Mouse (Mus musculus) MN1 (cell line): ENCODE data around the gene Bcl2l14.

Experiments used
- DNase-seq: peaks from one replicate; pipeline ENCODE4 v3.0.0-alpha.2; 2016; ENCODE audit warnings: low spot score

Bcl2l14 gene

GRCm38 (mm10) chr6:134396018-134396417 lies at the start of gene Bcl2l14:
Bcl2l14 (plus strand) TSS chr6:134396318.
- no peak for DNase-seq

DNA sequence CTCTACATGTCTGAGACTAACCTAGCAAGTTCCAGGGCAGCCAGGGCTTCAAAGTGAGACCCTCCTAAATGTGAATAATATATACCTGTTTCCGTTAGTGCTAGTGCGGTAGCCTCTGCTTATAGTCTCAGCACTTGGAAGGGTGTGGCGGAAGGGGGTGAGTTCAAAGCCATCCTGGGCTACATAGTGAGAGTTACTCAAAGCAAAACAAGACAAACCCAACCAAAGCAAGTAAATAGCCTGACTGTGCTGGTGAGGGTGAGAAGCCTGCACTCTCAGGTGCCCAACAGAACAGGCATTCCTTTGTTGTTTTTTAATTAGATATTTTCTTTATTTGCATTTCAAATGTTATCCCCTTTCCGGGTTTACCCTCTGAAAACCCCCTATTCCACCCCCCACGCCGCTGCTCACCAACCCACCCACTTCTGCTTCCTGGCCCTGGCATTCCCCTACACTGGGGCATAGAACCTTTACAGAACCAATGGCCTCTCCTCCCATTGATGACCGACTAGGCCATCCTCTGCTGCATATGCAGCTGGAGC lies 47.5 kb upstream of the Bcl2l14 start:
- no peak for DNase-seq

GRCm38 (mm10) chr6:134352881-134353280 lies 43.2 kb upstream of the Bcl2l14 start:
- no peak for DNase-seq

DNA sequence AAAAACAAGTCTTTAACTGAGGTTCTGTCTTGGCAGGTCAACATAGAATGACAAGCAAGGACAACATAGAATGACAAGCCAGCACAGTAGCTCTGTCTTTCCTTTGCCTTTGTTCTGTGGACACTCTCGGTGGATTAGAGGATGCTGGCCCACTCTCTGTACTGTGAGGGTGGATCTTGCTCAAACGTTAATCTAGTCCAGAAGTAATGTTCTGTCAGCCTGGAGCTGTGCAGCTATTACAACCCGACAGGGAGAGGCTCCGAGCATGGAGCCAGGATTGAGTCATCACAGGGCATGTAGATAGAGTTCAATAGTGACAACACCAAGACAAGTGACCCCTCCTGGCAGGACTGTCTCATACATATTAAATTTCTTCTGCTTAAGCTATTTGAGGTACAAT lies 42.4 kb upstream of the Bcl2l14 start:
- DNase-seq = no peak

DNA sequence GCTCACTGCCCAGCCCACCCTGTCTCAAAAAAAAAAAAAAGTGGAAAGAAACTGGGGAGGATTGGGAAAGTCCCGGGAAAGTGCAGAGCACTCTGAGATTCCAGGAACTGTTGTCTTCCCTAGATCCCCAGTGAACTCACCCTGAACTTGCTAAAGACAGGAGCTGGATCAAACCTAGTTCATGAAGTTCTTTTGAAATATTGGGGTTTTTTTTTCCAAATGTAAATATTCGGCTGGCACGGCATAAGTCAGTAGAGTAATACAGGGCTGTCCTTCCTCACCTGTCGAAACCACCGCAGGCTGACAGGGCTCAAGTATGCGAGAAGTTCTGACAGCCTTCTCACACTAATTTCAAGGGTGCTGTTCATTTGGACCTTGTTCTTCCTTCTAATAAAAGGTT lies 38.5 kb upstream of the Bcl2l14 start:
- DNase-seq = no peak

GRCm38 (mm10) chr6:134360079-134360478 lies 36.0 kb upstream of the Bcl2l14 start:
- DNase-seq = no peak

DNA sequence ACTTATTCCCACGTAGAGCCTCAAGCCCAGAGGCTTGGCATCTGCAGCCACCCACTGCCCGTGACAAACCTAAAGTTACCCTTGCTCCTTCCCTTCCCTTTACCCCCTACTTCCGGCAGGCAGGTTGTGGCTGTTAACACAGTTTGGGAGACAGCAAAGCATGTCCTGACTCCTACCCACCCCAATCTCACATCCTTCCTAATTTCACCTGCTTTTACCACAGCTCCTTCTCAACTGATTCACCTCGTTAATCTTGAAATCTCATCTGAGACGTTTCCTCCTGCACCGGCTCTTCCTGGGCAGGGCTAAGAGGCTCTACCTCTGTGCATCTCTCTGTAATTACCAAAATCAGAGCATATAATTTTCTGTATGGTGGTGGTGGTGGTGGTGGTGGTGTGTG lies 31.5 kb upstream of the Bcl2l14 start:
- no peak for DNase-seq

GRCm38 (mm10) chr6:134365952-134366351 lies 30.2 kb upstream of the Bcl2l14 start:
- DNase-seq = no peak

DNA sequence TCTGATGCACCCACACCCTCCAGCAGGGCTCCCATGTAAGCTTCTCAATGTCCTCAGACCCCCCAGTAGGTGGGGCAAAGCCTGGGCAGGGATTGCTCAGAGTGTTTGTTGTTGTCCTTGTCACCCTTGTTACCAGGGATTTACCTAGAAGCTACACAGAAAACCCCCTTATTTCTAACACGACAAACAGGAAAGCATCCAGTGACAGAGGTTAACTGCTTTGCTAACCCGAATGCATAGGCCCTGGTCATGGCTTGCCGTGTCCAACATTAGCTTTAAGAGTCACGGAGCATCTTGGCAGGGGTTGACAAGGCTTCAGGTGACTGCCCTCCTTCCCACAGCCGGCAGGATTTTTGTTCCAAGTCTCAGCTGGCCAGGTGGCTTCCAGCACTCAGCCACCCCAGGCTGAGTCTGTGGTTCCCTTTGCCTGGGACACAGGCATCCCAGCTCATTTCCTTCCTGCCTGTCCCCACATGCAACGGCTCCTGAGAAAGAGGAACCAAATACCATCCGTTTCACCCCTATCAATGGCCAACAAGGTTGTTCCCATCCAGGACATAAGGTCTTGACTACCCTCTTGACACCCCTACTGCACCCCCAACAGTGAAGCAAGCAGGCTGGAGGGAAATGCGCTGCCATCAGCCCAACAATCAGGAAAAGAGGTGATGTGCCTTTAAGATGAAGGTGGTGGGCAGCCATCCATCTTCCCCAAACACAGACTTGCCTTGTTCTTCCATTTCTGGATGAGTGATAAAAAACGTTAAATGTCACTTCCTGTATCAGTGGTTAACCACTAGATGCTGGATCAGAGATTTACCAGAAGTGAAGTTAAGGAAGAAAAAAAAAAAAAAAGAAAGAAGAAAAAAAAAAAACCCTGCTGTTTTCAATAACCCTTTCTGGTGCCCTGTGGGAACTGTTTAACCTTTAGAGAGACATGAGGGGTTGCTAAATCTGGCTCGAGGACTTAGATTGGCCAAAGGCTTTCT lies 29.5 kb upstream of the Bcl2l14 start:
- DNase-seq = no peak

GRCm38 (mm10) chr6:134367366-134368281 lies 28.5 kb upstream of the Bcl2l14 start:
- DNase-seq = no peak

GRCm38 (mm10) chr6:134372946-134373345 lies 23.2 kb upstream of the Bcl2l14 start:
- no peak for DNase-seq

- no peak for DNase-seq
Observed at GRCm38 (mm10) chr6:134377201-134377600, 18.9 kb upstream of the Bcl2l14 start.

DNA sequence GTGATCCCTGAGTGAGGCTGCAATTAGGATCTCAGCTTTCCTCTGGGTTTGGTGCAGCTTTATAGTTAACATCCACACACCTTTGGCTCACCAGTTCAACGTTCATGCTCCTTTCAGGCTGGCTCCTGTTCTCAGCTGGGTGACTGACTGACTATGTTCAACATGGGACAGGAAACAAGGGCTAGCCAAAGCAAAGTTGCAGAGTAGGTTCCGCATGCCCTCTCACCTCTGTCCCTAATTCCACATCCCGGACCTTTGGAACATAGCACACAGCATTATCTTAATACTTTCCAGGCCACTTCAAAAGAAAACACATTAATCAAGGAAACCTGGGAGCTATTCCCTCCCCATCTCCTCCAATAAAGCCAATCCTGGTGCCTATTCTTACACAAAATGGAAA lies 18.3 kb upstream of the Bcl2l14 start:
- DNase-seq = no peak

DNA sequence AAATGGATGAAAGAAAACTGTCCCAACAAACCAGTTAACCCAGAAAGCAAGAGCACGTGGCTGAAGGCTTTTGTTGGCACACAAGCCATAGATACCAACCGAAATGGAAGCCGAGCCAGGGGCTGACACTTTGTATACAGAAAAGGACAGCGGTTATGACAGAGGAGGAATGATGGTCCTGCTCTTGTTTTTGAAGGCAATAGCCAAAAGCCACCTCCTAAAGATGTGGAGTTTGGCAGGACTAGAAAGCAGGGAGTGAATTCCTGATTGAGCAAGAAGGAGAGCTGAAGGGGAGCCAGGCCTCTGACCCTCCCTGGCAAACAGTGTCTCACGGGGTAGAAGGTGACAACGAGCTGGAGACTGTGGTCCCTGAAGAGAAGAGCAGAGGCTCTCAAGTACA lies 14.7 kb upstream of the Bcl2l14 start:
- no peak for DNase-seq

DNA sequence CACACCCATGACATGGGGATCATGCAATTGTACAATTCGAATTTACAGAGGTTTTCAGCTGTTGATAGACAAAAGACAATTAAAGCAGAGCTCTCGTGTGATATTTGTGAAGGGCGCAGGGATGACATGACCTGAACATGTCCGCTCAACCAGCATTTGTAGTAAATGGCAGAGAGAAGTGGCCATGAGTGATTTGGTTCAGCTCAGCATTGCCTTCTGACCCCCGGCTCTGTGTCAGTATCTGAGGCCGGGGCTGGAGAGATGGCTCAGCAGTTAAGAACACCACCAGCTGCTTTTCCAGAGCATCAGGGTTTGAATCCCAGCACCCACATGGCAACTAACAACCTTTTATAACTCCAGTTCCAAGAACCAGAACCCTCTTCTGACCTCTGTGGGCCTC lies 10.2 kb upstream of the Bcl2l14 start:
- no peak for DNase-seq

- DNase-seq = no peak
Observed at GRCm38 (mm10) chr6:134387396-134387795, 8.7 kb upstream of the Bcl2l14 start.

DNA sequence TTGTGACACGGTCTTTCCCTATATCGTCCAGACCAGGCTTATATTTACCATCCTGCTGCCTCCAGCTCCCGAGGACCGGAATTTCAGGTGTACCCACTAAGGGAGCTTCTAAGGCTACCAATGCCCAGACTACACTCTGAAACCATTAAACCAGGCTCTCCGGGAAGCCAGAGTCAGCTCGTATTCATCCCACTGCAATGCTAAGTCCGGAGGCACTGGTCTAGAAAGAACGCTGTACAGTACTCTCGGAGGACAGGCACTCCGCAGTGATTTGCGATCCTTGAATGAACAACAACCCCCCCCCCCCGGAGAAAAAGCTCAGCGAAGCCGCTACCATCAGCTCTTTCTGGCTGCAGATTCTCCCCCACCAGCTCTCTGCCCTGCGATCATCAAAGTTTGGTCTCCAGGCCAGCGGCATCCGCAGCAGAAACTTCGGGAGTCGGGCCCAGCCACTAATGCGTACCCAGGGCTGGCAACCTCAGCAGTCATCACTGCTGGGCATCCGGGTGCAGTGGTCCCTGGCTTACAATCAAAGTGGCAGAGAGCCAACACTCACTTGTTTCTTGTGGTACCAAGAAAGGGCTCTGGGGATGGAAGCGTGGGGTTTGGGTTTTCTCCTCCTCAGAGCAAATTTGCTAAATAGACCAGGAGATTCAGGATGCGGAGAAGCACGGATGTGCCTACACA lies 7.6 kb upstream of the Bcl2l14 start:
- DNase-seq = no peak

DNA sequence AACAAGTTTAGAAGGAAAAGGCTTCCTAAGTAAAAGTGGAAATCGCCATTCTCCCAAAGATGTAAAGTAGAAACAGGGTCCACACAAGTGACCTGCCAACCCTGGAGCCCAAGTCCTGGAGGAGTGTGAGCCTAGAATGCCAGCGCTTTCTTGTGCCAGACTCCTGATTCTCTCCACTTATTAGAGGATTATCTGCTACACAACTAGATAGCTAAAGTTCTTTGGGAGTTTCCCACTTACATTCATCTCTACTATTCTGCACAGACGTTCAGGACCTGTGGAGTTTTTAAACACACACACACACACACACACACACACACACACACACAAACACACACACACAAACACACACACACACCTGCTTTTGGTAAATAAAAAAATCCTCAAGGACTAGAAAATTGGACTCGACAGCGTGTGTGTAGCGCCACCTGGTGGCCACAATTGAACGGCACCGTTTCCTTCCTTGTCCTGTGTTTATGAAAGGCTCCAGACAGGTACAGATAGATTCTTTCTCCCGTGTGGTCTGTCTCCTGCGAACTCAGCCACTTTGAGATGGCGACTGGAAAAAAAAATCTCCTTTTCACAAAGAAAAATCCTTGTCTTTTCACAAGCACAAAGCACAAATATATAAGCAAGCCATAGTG lies 6.7 kb upstream of the Bcl2l14 start:
- peak; percentile 73 for DNase-seq

DNA sequence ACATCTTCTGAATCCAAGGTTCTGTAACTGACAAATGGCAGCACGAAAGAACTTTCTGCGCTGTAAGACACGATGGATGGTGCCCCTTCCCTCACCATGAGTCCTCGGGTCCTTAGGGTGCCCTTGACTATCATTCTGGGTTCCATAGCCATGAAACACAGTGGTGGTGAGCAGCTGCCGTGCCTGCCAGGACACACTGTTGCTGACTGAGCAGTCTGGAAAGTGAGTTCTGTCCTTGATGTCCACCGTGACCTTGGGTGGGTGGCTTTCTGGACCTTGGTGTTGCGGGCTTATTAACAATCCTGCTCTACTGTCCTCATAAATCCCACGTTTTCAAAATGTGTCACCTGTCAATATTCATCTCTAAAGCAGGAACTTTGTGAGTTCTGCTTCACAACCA lies 6.2 kb upstream of the Bcl2l14 start:
- no peak for DNase-seq

- DNase-seq = no peak
Observed at GRCm38 (mm10) chr6:134390837-134391236, 5.3 kb upstream of the Bcl2l14 start.

DNA sequence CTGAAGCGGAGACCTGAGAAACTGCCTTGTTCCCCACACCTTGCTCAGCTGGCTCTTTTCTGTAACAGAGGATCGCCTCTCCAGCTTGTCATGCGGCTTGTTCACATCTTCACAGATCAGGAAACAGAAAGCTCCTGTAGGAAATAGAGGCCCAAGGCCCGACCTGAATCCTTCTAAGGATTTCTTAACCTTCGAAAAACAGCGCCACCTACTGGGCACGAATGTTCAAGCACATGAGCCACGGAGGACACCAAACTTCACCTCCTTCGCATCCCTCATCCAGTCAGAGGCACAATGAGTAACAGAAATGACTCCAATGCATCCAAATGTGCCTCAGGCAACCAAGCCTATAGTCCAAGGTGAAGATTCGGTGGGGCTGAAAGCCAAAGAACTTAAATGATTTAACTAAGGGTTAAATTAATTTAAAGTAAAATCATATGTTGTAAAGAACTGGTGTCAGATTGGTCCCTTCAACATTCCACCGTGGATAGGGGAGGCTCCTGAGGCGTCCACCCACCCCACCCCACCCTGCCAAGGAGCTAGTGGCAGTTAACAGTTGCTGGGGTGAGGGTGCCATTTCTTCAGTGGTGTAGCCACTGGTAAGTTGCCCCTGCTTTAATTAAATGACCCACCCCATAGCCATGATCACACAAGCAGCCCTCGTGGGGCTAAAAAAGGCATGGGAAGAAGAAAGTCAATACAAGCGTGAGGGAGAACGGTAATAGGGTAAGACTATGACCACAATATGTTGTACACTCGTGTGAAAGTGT lies 7.0 kb downstream of the Bcl2l14 start:
- DNase-seq = peak; percentile 22
